Mouse (Mus musculus) adipocyte (in vitro differentiated cells): ENCODE data around the gene Npr2.

Experiments used
- DNase-seq: peaks from one replicate; pipeline ENCODE4 v3.0.0-alpha.2; 2016; ENCODE audit warnings: low spot score

Npr2 gene

DNA sequence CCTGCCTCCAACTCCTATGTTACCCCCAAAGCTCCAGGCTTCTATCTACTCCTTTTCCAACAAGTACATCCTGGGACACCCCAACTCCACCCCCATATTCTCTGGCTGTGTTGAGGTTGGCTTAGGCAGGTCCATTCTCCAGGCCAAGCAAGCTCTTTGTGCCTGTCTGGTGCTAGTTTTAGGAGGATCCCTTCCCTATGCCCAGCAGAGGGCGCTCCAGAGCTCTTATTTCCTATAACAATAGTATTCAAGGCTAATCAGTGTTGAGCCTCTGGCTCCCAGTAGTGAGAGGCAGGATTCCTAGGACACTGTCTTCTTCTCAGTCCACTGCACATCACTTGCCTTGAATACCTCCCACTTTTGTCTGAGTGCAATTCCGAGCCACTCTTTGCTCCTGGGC, 40.3 kb downstream of the Npr2 start:
- DNase-seq: peak; percentile 96

- DNase-seq: no peak
These were observed 42.0 kb downstream of the Npr2 start for GRCm38 (mm10) chr4:43673703-43674102.

DNA sequence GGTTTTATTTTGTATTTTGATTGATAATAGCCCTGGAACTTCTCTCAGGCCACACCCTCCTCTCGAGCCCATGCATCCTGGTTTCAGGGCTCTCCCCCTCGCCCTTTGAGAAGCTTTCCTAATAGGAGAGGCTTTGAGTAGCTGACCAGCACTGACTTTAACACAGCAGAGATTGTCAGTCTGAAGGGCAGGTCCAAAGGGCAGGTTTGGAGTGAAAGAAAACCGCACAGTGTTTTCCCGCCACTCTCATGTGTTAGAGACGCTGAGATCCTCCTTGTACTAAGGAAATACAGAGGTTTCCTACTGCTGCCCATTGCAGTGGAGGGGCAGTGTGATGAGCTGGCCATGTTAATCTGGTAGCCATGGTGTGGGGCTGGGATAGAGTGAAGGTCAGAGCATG, 43.2 kb downstream of the Npr2 start:
- no peak for DNase-seq

GRCm38 (mm10) chr4:43675608-43676007, 43.9 kb downstream of the Npr2 start:
- no peak for DNase-seq

DNA sequence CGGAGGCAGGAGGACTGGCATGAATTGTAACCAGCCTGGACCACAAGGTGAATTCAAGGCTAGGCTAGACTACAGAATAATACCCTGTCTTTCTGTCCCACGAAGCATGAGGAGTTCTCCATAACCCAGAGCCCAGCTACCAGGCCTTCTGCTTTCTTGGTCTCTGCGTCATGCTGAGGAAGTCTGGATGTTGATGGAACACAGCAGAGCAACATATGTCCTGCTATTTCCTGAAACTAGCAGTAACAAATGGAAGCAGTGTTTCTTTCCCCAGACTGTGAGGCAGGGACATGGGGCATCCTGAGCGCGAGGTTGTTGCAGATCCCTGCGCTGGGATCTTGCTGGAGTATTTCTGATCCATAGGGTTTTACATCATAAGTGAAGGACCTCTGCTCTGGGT, 46.8 kb downstream of the Npr2 start:
- DNase-seq: no peak

GRCm38 (mm10) chr4:43679416-43680043, 47.8 kb downstream of the Npr2 start:
- DNase-seq: peak; percentile 79

DNA sequence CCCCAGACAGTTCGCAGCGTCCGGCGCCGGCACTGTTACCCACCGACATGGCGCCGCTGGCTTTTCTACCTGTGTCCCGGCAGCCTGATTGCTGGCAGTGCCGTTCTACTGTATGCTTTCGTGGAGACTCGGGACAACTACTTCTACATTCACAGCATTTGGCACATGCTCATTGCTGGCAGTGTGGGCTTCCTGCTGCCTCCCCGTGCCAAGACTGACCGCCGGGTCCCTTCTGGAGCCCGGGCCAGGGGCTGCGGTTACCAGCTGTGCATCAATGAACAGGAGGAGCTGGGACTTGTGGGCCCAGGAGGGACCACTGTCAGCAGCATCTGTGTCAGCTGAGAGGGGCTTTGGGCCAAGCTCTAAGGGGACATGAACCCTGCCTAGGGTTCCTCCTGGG, 58.3 kb downstream of the Npr2 start:
- DNase-seq: no peak

- DNase-seq: no peak
These were observed 59.3 kb downstream of the Npr2 start for GRCm38 (mm10) chr4:43691026-43691425.

- DNase-seq: peak; percentile 22
These were observed 62.1 kb downstream of the Npr2 start for GRCm38 (mm10) chr4:43693806-43694241.

DNA sequence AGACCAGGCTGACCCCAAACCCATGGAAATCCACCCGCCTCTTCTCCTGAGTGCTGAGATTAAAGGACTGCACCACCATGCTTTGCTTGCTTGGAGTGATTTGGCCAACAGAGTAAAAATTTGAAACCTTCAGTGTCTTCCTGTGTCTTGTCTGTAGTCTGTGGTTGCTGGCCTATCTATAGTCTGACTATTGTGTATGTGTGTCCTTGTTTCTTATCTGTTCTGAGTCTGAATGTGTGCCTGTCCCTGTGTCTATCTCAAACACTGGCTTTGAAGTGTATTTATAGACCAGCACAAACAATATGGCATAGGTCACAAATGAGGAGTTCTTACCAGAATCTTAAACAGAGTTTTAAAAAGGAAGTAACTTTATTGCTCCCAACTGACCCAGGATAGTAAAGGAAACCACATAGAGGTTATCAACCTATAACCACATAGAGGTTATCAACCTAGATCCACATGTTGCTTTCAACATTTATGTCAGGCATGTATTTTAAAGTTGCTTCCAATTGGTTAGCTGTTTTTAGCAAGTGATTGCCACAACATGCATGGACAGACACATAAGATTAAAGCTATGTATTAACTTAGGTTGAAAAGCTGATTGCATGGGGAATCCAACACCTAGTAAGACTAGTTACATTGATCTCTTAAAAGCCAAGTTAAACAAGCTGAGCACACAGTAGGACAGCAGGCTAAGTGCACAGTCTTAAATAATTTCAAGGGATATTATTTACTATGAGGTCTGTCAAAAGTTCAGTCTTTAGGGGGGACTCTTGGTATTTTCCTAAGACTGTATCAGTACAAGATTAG, 62.9 kb downstream of the Npr2 start:
- DNase-seq: no peak

DNA sequence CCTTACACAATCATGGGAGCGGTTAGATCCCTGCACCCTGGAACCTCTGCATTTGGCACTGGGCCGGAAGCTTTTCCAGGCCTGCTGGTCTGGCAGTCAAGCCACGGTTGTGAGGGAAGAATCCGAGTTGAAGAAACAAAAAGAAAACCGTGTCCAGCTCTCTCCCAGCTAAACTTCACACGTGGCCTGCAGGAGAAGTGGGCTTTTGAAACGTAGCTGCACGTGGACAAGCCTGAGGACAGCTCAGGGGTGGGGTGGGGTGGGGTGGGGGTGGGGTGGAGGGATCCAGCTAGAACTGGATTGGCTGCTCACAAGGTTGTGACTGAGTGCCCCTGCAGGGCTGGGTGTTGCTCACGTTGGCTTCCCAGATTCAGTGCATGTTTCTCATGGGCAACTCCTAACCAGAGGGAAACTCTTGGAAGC, 63.5 kb downstream of the Npr2 start:
- DNase-seq: peak; percentile 18

DNA sequence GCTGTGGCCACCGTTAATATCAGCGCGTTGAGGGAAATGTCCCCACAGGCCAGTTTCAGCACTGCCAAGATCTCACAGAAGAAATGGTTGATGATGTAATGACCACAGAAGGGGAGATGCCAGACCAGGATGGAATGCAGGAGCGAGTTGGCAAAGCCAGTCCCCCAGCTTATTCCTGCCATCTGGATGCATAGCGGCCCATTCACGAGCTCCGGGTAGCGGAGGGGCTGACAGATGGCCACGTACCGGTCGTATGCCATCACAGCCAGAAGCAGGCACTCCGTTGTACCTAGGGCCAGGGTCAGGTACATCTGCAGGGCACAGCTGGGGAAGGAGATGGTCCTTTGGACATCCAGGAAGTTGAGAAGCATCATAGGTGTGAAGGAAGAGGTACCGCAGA, 64.8 kb downstream of the Npr2 start:
- no peak for DNase-seq

DNA sequence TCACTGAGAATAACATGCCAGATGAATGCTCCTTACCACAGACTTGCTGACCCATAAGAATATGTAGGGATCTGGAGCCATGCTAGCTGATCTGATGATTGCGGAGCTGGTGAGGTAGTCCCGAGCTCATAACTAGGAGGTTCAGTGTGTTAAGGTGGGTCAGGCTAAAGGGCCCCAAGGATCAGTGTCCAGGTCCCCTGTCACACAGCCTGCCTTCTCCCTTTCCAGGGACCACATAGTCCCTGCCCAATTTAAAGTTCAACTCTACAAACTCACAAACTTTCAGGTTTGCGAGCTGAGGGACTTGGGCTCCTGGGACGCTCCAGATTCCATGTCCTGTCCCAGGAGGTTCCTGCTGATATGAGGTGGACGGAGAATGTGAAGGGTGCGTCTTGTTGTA, 69.0 kb downstream of the Npr2 start, which contains the start of gene Olfr70:
Gene Olfr70 (minus strand): TSS at position 101 of the 400 bp plus-strand sequence.
- DNase-seq: no peak
